Mouse (Mus musculus): Measurements from ENCODE around the gene Pigb.
"Not testable (repeated sequence)": the region's sequence is repeated elsewhere in the genome, so short reads cannot be mapped to it uniquely, and the experiment has no call there.

Gene Pigb

GRCm38 (mm10) chr9:73040080-73040479 is at the start of gene Pigb:
Gene Pigb, minus strand, starts transcription at chr9:73040378.
- DNase-seq = no peak

DNA sequence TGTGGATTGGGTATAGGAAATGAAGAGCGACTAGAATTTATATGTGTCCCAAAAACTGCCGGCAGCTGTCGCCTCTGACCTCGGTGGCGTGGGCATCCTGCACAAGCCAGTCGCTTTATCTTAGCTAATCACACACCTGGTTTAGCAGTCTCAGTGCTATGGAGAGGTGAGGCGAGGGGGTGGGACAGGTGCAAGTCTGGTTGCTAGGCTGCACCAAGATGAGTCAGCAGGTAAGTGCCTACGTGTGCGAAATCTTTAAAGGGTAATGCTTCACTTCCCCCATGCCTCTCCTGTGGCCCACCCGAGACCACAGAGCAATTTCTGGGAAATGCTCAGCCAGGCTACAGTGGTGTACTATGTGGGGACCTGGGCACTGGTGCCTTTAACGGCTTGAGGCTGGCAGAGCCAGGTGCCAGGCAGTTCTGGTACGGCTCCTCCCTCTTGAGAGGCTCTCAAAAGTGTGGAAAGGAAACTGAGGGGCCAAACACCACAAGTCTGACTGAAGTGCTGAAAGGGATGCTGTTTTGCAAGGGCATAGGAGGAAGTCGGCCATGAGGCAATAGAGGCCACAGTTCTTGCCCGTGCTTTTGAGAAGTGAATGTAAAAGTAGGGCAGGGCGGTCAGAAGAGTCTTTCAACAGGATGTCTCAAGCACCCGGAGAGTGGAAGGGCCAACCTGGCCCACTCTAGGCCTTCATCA is 49.2 kb upstream of the Pigb start:
- peak; percentile 14 to 18 for DNase-seq

- DNase-seq = no peak
These were observed 47.4 kb upstream of the Pigb start for GRCm38 (mm10) chr9:73087581-73087980.

DNA sequence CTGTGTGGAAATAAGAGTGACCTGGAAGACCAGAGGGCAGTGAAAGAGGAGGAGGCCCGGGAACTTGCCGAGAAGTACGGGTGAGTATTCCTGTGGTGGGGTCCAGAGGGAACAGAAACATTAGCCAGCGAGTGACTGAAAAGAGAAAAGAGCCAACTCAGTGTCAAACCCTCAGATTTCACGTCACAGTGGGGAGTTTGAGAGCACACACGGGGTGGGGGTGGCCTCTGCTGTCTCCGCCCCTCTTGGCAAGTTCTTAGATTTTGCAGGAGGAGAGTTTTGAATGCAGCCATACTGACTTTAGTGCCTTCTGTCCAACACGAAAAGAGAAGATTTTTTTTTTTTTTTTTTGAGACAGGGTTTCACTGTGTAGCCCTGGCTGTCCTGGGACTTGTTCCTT is 46.9 kb upstream of the Pigb start:
- DNase-seq = no peak

DNA sequence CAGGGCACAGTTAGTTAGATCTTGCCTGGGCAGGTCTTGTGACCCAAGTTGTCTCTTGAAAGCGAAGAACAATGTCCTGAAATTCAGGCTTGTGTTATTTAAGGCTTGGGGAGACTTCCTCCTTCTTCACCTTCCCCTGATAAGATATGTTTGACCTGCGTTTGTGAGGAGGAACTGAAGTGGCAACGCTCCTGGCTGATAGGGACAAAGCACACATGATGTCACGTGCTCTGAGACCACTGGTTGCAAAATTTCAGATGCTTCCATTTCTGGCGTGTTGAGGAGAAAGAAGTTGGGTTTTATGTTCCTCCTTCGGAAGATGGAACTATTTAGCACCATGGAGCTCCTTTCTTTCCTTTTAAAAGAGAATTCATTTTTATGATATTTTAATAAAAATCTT is 45.7 kb upstream of the Pigb start:
- no peak for DNase-seq

GRCm38 (mm10) chr9:73083956-73084355 is 43.8 kb upstream of the Pigb start:
- no peak for DNase-seq

DNA sequence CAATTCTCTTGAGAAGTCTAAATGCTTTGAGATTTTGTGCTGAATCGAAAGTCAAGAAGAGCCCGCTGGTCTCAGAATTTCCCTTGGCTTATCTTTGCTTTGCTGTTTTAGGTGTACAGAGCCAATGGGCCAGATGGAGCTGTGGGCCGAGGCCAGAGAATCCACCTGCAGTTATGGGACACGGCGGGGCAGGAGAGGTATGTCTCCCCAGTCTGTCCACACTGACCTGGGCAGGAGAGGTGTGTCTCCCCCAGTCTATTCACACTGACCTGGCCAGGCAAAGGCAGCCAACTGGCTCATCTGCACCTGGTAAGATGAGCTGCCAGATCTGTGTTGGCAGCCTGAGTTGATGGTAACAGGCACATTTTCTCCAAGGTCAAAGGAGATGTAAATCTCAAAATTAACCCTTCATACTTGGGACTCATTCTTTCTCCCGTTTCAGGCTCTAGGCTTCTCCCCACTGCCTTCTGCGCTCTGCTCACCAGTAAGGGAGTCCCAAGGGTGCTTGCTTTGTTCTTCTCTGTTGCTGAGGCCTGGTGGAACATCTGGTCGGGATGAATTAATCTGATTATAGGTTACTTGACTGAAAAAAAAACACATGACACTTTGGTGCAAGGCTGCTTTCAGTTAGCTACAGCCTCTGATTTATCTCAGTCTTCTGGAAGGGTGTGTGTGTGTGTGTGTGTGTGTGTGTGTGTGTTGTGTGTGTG is 42.3 kb upstream of the Pigb start:
- no peak for DNase-seq

- no peak for DNase-seq
These were observed 39.7 kb upstream of the Pigb start for GRCm38 (mm10) chr9:73079801-73080325.

DNA sequence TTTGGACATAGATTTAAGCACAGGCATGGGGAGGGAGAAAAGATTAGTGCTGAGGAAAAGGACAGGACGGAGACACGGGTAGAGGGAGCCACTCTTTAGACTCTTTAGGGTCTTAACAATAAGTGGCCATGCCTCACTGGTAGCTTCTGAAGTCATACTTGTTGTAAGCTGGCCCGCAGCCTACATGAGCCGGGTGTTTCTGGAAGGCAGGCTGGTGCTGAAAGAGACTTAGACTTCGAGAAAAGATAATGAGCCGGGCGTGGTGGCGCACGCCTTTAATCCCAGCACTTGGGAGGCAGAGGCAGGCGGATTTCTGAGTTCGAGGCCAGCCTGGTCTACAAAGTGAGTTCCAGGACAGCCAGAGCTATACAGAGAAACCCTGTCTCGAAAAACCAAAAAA is 39.2 kb upstream of the Pigb start:
- DNase-seq = not testable (repeated sequence)

DNA sequence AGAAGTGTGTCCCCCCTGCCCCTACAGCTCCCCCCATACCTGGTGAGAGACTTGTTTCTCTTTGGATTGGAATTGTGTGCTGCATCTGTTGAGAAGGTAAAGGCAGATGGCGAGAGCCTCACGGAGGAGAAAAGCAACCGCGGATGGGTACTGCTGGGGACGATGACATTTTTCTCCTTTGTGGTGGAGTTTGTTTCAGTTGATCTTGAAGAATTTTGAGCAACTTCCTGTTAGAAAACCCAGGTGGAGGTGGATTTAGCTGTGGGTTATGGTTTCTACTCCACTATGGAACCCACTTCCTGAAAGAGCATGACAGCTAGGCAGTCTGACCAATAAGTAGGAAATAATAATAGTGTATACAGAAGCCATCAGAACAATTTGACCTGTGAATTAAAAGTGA is 33.0 kb upstream of the Pigb start:
- no peak for DNase-seq

GRCm38 (mm10) chr9:73072426-73072825 is 32.2 kb upstream of the Pigb start:
- no peak for DNase-seq

GRCm38 (mm10) chr9:73070971-73071659 is 30.9 kb upstream of the Pigb start:
- DNase-seq = no peak

DNA sequence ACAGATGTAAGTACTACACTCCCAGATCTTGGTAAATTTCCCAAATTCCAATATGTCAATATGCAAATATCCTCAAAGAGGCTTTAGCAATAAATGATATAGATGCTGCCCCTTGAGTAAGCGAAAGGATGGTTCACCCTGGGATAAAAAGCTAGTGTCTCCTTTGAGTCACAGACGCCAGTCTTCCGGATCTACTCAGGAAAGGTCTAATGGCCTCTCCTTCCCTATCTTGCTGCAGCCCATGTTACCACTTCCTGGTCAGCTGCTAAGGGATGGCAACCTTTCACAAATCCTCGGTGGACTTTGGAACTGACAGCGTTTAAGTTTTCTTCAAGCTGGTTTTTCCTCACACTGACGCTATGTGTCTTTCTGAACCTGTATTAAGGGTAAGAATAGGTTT is 28.5 kb upstream of the Pigb start:
- no peak for DNase-seq

GRCm38 (mm10) chr9:73068230-73068679 is 28.1 kb upstream of the Pigb start:
- no peak for DNase-seq

- DNase-seq = no peak
These were observed 26.9 kb upstream of the Pigb start for GRCm38 (mm10) chr9:73067086-73067485.

GRCm38 (mm10) chr9:73063621-73064290 is 23.6 kb upstream of the Pigb start:
- no peak for DNase-seq

DNA sequence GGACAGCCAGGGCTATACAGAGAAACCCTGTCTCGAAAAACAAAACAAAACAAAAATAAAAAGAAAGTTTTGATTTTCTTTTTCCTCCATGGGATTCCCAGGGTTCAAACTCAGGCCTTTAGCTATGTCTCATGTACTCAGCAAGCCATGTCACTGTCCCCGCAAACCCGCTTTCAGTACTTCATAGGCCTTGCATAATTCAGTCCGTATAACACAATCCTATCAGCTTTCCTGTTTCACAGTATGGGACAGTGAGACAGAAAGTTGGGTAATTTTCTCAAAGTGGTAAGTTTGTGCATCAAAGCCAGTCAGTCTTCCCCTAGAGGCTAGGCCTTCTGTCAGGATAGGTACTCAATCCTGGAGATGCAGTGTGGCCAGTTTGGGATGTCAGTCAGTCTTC is 19.0 kb upstream of the Pigb start:
- no peak for DNase-seq

GRCm38 (mm10) chr9:73055441-73055911 is 15.3 kb upstream of the Pigb start:
- no peak for DNase-seq

DNA sequence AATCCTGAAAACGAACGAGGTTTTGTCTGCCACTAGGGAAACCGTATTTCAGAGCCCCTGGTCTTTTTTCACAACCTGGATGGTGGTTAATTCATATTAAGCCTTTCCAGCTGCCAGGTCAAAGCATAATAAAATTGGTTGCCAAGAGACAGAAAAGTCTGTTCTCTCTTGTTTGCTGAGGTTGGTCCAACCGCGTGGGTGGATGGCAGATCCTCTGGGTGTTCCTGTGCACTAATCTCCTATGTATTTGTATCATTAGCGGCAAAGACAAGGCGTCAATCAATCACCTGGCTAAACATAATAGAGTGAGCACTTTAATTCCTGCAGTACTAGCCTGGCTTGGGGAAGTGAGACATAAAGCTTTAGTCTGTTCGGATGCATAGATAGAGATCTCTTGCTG is 10.4 kb upstream of the Pigb start:
- no peak for DNase-seq

GRCm38 (mm10) chr9:73049833-73050232 is 9.7 kb upstream of the Pigb start:
- no peak for DNase-seq

- DNase-seq = no peak
These were observed 8.7 kb upstream of the Pigb start for GRCm38 (mm10) chr9:73048927-73049326.

DNA sequence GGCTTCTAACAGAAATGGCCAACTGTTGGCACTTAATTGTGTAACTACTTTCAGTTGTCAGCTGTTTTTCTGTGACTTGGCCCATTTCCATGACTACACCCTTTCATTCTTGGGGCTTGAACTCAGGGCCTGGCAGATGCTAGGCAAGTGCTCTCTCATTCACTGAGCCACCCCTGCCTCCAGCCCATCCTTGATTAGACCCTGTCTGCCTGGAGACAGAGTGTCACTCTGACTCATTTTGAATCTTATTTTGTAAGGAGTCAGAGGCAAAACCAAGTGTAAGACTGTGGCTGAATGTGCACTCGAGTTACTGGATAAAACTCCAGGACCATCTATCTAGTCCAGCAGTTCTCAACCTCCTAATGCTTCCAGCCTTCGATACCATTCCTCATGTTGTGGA is 7.7 kb upstream of the Pigb start:
- DNase-seq = no peak

GRCm38 (mm10) chr9:73045711-73046110 is 5.5 kb upstream of the Pigb start:
- no peak for DNase-seq

Measured in spleen, adult 18-20 months (tissue).